Mouse (Mus musculus) ES-E14 (cell line): ENCODE measurements around the gene Dhx9.
A peak's percentile ranks its signal among the peaks of the same experiment; 100 is the strongest.

Experiments used
- HCFC1 ChIP-seq: IDR thresholded peaks from 2 replicates; pipeline ENCODE4 v1.6.1; 2012; ENCODE audit warnings: low read length, inconsistent platforms, borderline replicate concordance; ENCODE audit not compliant: insufficient read depth
- MAFK ChIP-seq: IDR thresholded peaks from 2 replicates; pipeline ENCODE4 v1.6.1; 2014; ENCODE audit warnings: mild to moderate bottlenecking, low read depth, low read length, inconsistent platforms; ENCODE audit not compliant: insufficient read depth
- ZC3H11A ChIP-seq: IDR thresholded peaks from 2 replicates; pipeline ENCODE4 v1.6.1; 2012; ENCODE audit warnings: low read depth, mild to moderate bottlenecking, inconsistent platforms, low read length, borderline replicate concordance
- ZNF384 ChIP-seq: IDR thresholded peaks from 2 replicates; pipeline ENCODE4 v1.6.1; 2012; ENCODE audit warnings: low read depth, low read length, inconsistent platforms

- TF ChIP-seq ZC3H11A (0 out of 2 replicates have a peak, but pooled peaks have one; percentile 12), HCFC1 (no peak), MAFK (peak; percentile 59; the same call in 1 of the 2 replicates), ZNF384 (no peak)
Observed at GRCm38 (mm10) chr1:153424271-153424670, 63.2 kb downstream of the Dhx9 start.
